Mouse (Mus musculus): ENCODE measurements around the gene Depdc1a. TPM values are rescaled to one million over a fixed set of nuclear protein-coding genes. Genes with fewer than 3 reads are reported as not detected.

Depdc1a gene
- polyA plus RNA-seq, 1 experiment from 2014 or later: 9.0 TPM

Other genes with a start within 250 kb of the Depdc1a start
- not detected in 2 replicates for gene Rpe65, start 103.7 kb downstream of the Depdc1a start, polyA plus RNA-seq (2015; fragmentation: Nextera tagmentation; extraction: Ambion mirVana)